Mouse (Mus musculus) midbrain, embryonic 11.5 days (tissue): ENCODE data around the gene Agbl4. TPM values are rescaled to one million over a fixed set of nuclear protein-coding genes. Genes with fewer than 3 reads are reported as not detected.

Experiments
- ATAC-seq: fragments of 200-750 bp; cut with Nextera tagmentation; 2 replicates; pipeline ENCODE4 v1.8.0; 2017; ENCODE audit warnings: moderate TSS enrichment, moderate library complexity; ENCODE audit not compliant: low FRiP score
- DNase-seq: peaks from one replicate; pipeline ENCODE4 v3.0.0; 2015; ENCODE audit warnings: low spot score; ENCODE audit errors: missing footprints
- H3K27ac ChIP-seq: fragments of 300-500 bp; sonication (generic); 2 replicates; pipeline ENCODE4 v1.5.1; 2014; ENCODE audit warnings: low read depth, low read length
- H3K27me3 ChIP-seq: fragments of 300-500 bp; sonication (generic); 2 replicates; pipeline ENCODE4 v1.6.1; 2014; ENCODE audit warnings: mild to moderate bottlenecking, low read length, moderate library complexity, mixed read lengths; ENCODE audit not compliant: control insufficient read depth, insufficient read depth
- H3K36me3 ChIP-seq: fragments of 300-500 bp; sonication (generic); 2 replicates; pipeline ENCODE4 v1.6.1; 2014; ENCODE audit warnings: mild to moderate bottlenecking, low read length, moderate library complexity, mixed read lengths; ENCODE audit not compliant: control insufficient read depth, insufficient read depth
- H3K4me1 ChIP-seq: fragments of 300-500 bp; sonication (generic); 2 replicates; pipeline ENCODE4 v1.6.1; 2014; ENCODE audit warnings: low read length; ENCODE audit not compliant: control insufficient read depth, insufficient read depth
- H3K4me2 ChIP-seq: fragments of 300-500 bp; sonication (generic); 2 replicates; pipeline ENCODE4 v1.6.1; 2014; ENCODE audit warnings: mild to moderate bottlenecking, moderate library complexity
- H3K4me3 ChIP-seq: fragments of 300-500 bp; sonication (generic); 2 replicates; pipeline ENCODE4 v1.5.1; 2014; ENCODE audit warnings: low read depth, low read length
- H3K9ac ChIP-seq: fragments of 300-500 bp; sonication (generic); 2 replicates; pipeline ENCODE4 v1.6.1; 2014; ENCODE audit warnings: low read length
- H3K9me3 ChIP-seq: fragments of 300-500 bp; sonication (generic); 2 replicates; pipeline ENCODE4 v1.6.1; 2016; ENCODE audit warnings: low read length; ENCODE audit not compliant: control insufficient read depth
- WGBS: fragments of 180-500 bp; shearing (Covaris S2); extraction: QIAGEN DNeasy Blood & Tissue Kit; methylation state at CpG from one replicate; pipeline ENCODE4 v1.1.7; 2014; 5-methylcytosine and 5-hydroxymethylcytosine counted together
- polyA plus RNA-seq: library from polyadenylated mRNA; unstranded; fragments of >200 nt; fragmentation: Nextera tagmentation; extraction: Ambion mirVana; gene quantifications from 2 replicates; pipeline ENCODE4 v1.2.1, GENCODE M21; 2014

Gene Agbl4
- polyA plus RNA-seq, 1 experiment from 2014 or later: 0.87 TPM

DNA sequence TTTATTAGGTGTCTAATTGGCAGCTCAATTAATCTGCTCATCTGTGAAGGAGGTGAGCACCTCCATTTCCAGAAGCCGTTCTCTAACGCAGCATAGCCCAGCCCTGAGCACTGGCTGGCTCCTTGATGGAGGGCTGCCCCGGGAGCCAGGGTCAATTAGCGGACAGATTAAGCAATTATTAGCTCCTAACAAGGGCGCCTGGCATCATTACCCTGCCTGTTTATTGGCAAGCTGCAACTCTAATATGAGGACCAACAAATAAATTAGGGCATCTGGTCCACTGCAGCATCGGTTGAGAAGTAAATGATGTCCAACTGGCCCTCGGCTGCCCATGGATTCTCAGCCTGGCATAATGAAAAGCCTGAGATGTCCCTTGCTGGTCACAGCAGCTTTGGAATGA lies 1148.5 kb downstream of the Agbl4 start:
- Histone ChIP-seq H3K27me3 (no peaks in the 10 kb centered on the region), H3K4me1 (no peaks in the 10 kb centered on the region), H3K36me3 (no peaks in the 10 kb centered on the region), H3K27ac (no peak overlapping the region), H3K9me3 (no peaks in the 10 kb centered on the region), H3K9ac (no peak overlapping the region), H3K4me2 (no peak overlapping the region), H3K4me3 (no peak overlapping the region)
- ATAC-seq (no peak), DNase-seq (no peak)
- WGBS: 84% methylated on average over 7 of the region's 7 CpGs

DNA sequence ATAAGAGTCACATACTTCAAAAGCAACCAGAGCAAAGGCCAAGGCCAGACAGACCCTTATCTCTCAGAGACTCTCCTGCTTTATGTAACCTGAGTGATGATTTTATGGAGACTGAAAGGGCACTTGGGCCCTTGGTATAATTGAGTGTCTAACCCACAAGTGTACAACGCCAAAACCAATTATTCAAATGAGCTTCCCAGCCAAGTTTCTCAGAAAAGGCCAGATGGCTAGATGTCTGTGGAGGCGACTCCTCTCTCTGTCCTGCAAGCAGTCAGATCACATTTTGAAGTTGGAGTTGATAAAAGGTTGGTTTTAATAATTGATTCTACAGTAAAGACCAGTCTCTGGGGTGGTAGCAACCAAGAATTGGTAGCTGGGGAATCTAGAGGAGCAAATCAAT lies 1158.0 kb downstream of the Agbl4 start:
- WGBS: 72% methylated on average over 2 of the region's 2 CpGs
- Histone ChIP-seq H3K4me1 (no peaks in the 10 kb centered on the region), H3K27me3 (no peaks in the 10 kb centered on the region), H3K4me3 (no peak overlapping the region), H3K9me3 (no peaks in the 10 kb centered on the region), H3K36me3 (no peaks in the 10 kb centered on the region), H3K9ac (no peak overlapping the region), H3K27ac (no peak overlapping the region), H3K4me2 (no peak overlapping the region)
- no peak for DNase-seq
- ATAC-seq: no peak

DNA sequence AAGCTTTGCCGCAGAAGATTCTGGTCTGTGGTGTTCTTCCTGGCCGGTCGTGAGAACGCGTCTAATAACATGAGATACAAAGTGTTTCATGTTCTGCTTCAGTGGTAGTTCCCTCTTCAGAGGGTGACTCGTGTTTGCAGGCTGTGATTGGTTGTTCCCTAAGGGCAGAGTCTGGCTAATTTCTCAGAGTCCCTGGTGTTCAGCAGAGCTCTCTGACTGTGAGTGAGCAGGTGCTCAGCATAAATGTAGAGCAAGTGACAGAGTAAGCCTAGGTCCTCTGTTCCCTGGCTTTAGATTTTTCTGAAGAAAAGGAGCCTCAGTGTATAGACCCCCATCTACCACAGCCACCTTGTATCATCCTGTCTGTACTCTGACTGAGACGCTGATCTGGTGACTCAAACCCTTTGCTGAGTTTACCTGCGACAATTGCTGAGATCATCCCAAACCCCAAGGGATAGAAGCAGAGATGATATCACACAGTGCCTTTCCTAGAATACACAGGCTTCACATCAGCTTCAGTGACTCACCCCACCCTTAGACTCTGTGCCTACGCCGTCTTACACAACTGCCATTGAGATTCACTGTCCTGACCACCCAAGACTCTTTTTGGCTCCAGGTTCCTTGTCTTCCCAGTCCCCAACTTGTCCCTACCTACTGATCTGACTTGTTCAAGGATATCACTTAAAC lies 1179.8 kb downstream of the Agbl4 start:
- Histone ChIP-seq H3K4me2 (no peak overlapping the region), H3K27ac (no peak overlapping the region), H3K9me3 (no peaks in the 10 kb centered on the region), H3K36me3 (no peaks in the 10 kb centered on the region), H3K4me3 (no peak overlapping the region), H3K9ac (no peak overlapping the region), H3K27me3 (no peaks in the 10 kb centered on the region), H3K4me1 (0 out of 2 replicates have a peak, but pooled peaks cover 4% of the 10 kb centered on the region)
- 89% methylated on average over 10 of the region's 10 CpGs for WGBS
- DNase-seq (no peak), ATAC-seq (no peak)

DNA sequence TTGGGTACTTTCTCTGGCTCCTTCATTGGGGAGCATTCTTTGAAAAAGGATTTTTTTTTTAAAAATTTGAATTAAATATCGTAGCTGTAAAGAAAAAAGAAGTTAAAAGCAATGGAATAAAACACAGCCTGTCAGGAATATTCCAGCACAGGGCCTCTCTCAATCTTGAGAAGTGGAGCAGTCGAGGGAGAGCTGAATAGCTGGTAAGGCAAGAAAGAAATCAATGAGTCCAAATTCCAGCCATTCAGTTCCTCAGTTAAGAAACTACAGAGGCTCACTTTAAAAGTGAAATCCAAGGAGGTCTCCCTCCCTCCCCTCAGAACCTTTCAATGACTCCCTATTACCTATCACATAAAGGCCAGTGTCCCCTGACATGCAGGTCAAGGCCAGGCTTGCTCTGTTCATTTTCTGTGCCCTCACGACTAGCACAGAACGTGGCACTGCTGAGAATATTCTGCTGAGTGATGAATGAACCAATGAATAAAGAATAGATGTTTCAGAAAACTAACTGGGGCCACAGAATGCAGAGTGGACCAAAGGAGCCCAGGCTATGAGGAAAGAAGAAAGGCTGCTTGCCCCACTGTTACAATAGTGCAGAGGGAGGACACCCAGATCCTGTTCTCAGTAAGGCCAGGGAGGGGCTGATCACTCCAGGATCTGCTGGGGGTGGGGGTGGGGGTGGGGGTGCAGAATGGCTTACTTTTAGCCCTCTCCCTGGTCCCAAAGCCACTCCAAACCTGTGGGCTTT lies 1181.8 kb downstream of the Agbl4 start:
- WGBS: 49% methylated on average over 4 of the region's 4 CpGs
- no peak for DNase-seq

DNA sequence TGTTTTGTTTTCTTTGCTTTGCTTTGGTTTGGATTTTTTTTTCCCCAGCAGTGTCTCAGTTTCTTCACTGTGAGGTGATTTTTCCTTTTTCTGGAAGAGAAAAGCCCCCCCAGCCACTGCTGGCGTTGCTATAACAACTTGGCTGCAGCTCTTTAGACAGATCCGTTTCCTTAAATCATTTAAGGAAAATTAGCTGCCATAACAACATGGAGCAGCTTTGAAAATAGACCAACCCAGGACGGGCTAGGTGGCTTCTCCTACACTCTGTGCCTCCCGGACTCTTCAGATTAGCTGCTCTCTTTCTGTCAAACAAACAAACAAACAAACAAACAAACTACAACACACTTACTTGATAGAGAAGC lies 1182.4 kb downstream of the Agbl4 start:
- 0 out of 2 replicates have a peak, but pooled peaks cover 4% of the 10 kb centered on the region for H3K4me1 ChIP-seq
- no peak overlapping the region for H3K4me2 ChIP-seq
- H3K36me3 ChIP-seq: no peaks in the 10 kb centered on the region
- DNase-seq (no peak), ATAC-seq (no peak)
- WGBS: 43% methylated on average over 4 of the region's 4 CpGs
- H3K9me3 ChIP-seq: no peaks in the 10 kb centered on the region
- no peak overlapping the region for H3K4me3 ChIP-seq
- no peak overlapping the region for H3K9ac ChIP-seq
- H3K27ac ChIP-seq: no peak overlapping the region
- H3K27me3 ChIP-seq: no peaks in the 10 kb centered on the region

More for the DNA sequence above, 1181.8 kb downstream of the Agbl4 start:
- no peaks in the 10 kb centered on the region for H3K36me3 ChIP-seq
- H3K4me1 ChIP-seq: 0 out of 2 replicates have a peak, but pooled peaks cover 4% of the 10 kb centered on the region
- no peaks in the 10 kb centered on the region for H3K27me3 ChIP-seq
- H3K4me3 ChIP-seq: no peak overlapping the region
- H3K9ac ChIP-seq: no peak overlapping the region
- no peaks in the 10 kb centered on the region for H3K9me3 ChIP-seq
- H3K4me2 ChIP-seq: no peak overlapping the region
- peak; percentile 54 for ATAC-seq
- no peak overlapping the region for H3K27ac ChIP-seq

DNA sequence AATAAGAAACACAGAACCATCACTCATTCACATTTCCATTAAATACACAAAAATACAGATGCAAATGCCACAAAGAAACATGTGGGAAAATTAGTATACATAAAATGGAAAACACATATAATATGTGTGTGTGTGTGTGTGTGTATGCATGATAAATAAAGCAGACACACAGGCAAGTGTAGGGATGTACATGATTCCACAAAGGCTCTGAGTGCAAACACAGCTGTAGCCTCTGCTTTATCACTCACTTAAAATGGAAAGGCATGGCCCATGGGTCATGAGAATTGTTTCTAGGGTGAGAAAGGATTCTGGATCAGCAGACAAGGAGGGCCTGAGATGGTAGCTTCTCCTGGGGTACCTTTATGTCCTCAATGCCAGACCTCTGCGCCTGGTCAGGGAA lies 1182.8 kb downstream of the Agbl4 start:
- ATAC-seq (no peak), DNase-seq (peak; percentile 82)
- Histone ChIP-seq H3K4me1 (0 out of 2 replicates have a peak, but pooled peaks cover 4% of the 10 kb centered on the region), H3K4me3 (no peak overlapping the region), H3K9me3 (no peaks in the 10 kb centered on the region), H3K4me2 (no peak overlapping the region), H3K36me3 (no peaks in the 10 kb centered on the region), H3K27ac (no peak overlapping the region), H3K9ac (no peak overlapping the region), H3K27me3 (no peaks in the 10 kb centered on the region)
- WGBS: 83% methylated on average over 1 of the region's 1 CpGs

DNA sequence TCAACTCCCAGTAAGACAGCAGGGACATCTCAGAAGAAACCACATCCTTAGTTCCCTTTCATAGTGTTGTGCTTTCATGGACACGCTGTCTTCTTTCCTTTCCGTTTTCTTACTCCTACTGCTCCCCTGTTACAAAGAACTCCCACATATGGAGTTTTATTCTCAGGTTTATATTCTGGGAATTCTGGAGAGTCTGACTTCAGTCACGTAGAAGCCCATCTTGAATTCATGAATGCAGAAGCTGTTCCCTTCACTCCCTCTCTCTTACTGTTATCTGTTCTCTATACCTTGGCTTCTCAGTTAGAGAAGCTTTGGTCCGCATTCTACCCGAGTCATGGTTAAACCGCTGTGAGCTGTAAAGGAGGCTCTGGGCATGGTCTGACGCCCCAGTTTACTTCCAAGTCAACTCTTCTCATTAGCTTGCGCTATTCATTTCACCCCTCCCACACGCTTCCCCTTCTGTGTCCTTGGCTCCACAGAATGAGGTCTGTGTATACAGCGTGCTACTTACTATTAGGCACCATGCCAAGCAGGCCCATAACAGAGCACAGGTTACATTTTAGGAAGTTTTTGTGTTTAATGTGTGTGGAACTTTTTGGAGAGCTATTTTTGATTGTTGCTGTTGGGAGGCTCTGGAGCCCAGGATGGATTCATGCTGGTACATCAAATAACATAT lies 1186.2 kb downstream of the Agbl4 start:
- no peak overlapping the region for H3K4me2 ChIP-seq
- DNase-seq (no peak), ATAC-seq (no peak)
- H3K9ac ChIP-seq: no peak overlapping the region
- no peaks in the 10 kb centered on the region for H3K36me3 ChIP-seq
- H3K4me3 ChIP-seq: no peak overlapping the region
- H3K9me3 ChIP-seq: no peaks in the 10 kb centered on the region
- H3K27ac ChIP-seq: no peak overlapping the region
- 0 out of 2 replicates have a peak, but pooled peaks cover 4% of the 10 kb centered on the region for H3K4me1 ChIP-seq
- H3K27me3 ChIP-seq: no peaks in the 10 kb centered on the region
- 85% methylated on average over 10 of the region's 10 CpGs for WGBS

DNA sequence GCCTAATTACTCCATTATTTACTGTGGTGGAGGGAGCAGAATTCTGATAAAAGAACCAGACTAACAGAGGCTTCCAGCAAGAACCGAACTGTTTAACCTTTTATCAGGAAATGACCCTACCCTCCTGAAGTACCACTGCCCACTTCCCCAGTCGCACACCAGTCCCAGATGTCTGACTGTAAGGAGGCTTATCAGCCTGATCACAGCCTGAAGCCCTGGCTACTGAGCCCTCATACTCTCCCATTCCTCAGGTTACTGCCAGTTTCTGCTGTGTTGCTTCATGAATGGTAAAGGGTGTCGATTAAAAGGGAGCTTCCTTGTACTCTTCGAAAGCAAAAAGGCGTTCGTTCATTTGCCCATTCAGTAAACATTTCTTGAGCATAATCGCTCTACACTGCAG lies 1186.8 kb downstream of the Agbl4 start:
- 0 out of 2 replicates have a peak, but pooled peaks cover 3% of the 10 kb centered on the region for H3K4me1 ChIP-seq
- H3K4me3 ChIP-seq: no peak overlapping the region
- H3K9me3 ChIP-seq: no peaks in the 10 kb centered on the region
- no peak overlapping the region for H3K9ac ChIP-seq
- ATAC-seq: no peak
- H3K4me2 ChIP-seq: no peak overlapping the region
- DNase-seq: no peak
- no peaks in the 10 kb centered on the region for H3K27me3 ChIP-seq
- no peaks in the 10 kb centered on the region for H3K36me3 ChIP-seq
- 84% methylated on average over 7 of the region's 7 CpGs for WGBS
- H3K27ac ChIP-seq: no peak overlapping the region

DNA sequence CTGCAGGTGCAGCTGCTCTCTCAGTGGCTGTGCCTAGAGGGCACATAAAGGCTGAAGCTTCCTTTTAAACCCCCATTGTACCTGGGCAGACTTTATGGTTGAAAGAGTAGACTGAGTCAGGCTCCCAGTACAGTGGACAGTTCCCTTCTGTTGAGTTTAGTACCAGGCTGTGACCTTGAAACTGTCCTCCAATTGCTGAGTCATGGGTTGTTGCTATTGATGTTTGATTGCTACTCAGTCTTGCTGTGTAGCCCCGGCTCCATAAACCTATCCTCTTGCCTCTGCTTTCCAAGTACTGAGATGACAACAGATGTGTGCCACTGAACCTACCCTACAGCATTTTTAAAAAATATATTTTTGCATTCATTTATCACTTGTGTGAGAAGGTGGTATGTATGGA lies 1190.8 kb downstream of the Agbl4 start:
- ATAC-seq: no peak
- WGBS: 93% methylated on average over 1 of the region's 1 CpGs

More for the DNA sequence above, 1190.8 kb downstream of the Agbl4 start:
- Histone ChIP-seq H3K36me3 (no peaks in the 10 kb centered on the region), H3K4me2 (no peak overlapping the region), H3K9me3 (no peaks in the 10 kb centered on the region), H3K4me3 (no peak overlapping the region), H3K27ac (no peak overlapping the region), H3K9ac (no peak overlapping the region), H3K27me3 (no peaks in the 10 kb centered on the region), H3K4me1 (no peaks in the 10 kb centered on the region)
- DNase-seq: no peak
